Mouse (Mus musculus): Measurements from ENCODE around the gene Gm12169. TPM values are rescaled to one million over a fixed set of nuclear protein-coding genes. Genes with fewer than 3 reads are reported as not detected.

Gene Gm12169
- polyA plus RNA-seq, 1 experiment = not detected

DNA sequence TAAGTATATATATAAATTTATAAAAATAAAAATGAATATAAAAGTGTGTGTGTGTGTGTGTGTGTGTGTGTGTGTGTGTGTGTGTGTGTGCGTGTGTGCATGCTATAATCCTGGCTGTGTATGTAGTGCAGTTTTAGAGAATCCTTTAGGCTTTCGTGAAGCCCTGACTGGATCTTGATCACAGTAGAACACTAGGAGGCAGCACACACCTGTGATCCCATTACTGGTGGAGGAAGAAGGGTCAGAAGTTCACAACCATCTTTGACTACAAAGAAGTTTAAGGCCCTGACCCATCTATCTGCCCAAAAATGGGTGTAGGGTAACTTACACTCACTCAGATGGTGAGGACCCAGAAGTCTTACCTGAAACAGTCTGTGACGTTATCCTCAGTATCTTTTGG is 1.3 kb upstream of the Gm12169 start:
- 74% methylated on average over 3 of the region's 3 CpGs for WGBS
- no peaks in the 10 kb centered on the region for H3K27me3 ChIP-seq (ENCODE audit: control insufficient read depth, insufficient read depth, low read length)
- TF ChIP-seq POLR2A (IDR thresholded peaks at IDR 0.05; ENCODE audit: low read depth, low read length) = no peak
- no peak for TF ChIP-seq CTCF (IDR thresholded peaks at IDR 0.05; ENCODE audit: extremely low read depth, insufficient read length, insufficient replicate concordance, low read depth, low read length)
- H3K4me3 ChIP-seq (ENCODE audit: low read depth, low read length) = no peak overlapping the region
- H3K36me3 ChIP-seq (ENCODE audit: control insufficient read depth, insufficient read depth, low read length) = no peaks in the 10 kb centered on the region
- no peaks in the 10 kb centered on the region for H3K4me1 ChIP-seq (ENCODE audit: control insufficient read depth, insufficient read depth, insufficient read length, low read length)
- no peak overlapping the region for H3K27ac ChIP-seq (ENCODE audit: insufficient read depth, low read depth, low read length)

DNA sequence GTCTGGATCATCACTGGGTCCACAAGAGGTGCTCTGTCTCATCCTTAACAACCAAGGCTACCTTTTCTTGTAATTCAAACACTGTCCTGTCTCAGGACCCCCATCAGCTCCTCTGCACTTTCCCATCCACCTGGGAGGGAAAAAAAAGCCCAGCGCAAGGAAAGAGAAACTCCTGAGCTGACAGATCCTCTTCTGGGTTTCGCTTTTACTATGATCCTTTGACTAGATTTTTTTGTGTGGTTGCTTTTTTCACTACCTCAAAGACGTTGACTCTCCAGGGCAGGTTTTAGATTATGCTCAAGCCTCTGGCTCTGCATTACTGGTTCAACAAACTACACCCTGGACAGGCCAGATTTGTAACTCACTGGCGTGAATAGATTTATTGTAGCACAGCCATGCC is 6.1 kb downstream of the Gm12169 start:
- Histone ChIP-seq H3K36me3 (ENCODE audit: control insufficient read depth, insufficient read depth, low read length) (no peaks in the 10 kb centered on the region), H3K4me1 (ENCODE audit: control insufficient read depth, insufficient read depth, insufficient read length, low read length) (no peaks in the 10 kb centered on the region), H3K27ac (ENCODE audit: insufficient read depth, low read depth, low read length) (no peak overlapping the region), H3K27me3 (ENCODE audit: control insufficient read depth, insufficient read depth, low read length) (no peaks in the 10 kb centered on the region), H3K4me3 (ENCODE audit: low read depth, low read length) (no peak overlapping the region)
- 50% methylated on average over 4 of the region's 4 CpGs for WGBS
- no peak for TF ChIP-seq CTCF (IDR thresholded peaks at IDR 0.05; ENCODE audit: extremely low read depth, insufficient read length, insufficient replicate concordance, low read depth, low read length)

DNA sequence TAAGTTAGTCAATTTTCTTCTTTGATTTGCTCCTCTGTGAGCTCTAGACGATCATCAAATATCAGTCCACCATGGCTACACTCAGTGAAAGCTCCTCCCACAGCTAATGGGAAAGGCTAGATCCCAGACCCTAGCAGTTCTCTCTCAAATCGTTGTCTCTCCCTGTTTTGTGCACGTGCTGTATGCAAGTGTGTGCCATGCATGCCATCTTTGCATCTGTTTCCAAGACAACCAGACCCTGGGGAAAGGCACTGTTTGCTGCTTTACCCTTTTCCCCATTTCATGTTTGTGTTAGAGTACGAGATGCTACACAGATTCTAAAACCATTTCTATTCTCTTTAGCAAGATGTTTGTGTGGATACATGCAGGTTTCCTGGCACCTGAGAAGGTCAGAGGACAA is 13.0 kb downstream of the Gm12169 start:
- TF ChIP-seq POLR2A (IDR thresholded peaks at IDR 0.05; ENCODE audit: low read depth, low read length) = no peak
- TF ChIP-seq CTCF (IDR thresholded peaks at IDR 0.05; ENCODE audit: extremely low read depth, insufficient read length, insufficient replicate concordance, low read depth, low read length) = no peak
- no peak overlapping the region for H3K27ac ChIP-seq (ENCODE audit: insufficient read depth, low read depth, low read length)
- WGBS = 67% methylated on average over 4 of the region's 4 CpGs

DNA sequence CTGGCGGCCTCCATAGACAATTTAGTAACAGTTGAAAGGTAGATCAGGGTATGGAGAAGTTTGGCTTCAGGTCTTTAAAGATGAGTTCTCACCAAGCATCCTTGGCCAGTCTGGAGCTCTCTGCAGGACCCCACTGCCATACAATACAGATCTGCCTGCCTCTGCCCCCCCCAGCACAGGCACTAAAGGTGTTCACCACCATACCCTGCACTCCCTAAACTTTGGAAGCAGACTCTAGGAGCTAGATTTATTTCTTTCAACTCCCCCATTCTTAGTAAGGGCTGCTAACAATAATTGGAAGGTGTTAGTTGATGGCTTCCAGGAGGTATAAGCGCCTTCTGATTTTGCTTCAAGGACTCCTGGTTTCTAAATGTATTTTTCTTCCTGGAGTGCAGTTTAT is 19.5 kb downstream of the Gm12169 start:
- H3K4me3 ChIP-seq (ENCODE audit: low read depth, low read length) = no peak overlapping the region
- H3K27me3 ChIP-seq (ENCODE audit: control insufficient read depth, insufficient read depth, low read length) = no peaks in the 10 kb centered on the region
- H3K36me3 ChIP-seq (ENCODE audit: control insufficient read depth, insufficient read depth, low read length) = no peaks in the 10 kb centered on the region
- H3K27ac ChIP-seq (ENCODE audit: insufficient read depth, low read depth, low read length) = no peak overlapping the region
- no peak for TF ChIP-seq POLR2A (IDR thresholded peaks at IDR 0.05; ENCODE audit: low read depth, low read length)
- no peak for TF ChIP-seq CTCF (IDR thresholded peaks at IDR 0.05; ENCODE audit: extremely low read depth, insufficient read length, insufficient replicate concordance, low read depth, low read length)
- no peaks in the 10 kb centered on the region for H3K4me1 ChIP-seq (ENCODE audit: control insufficient read depth, insufficient read depth, insufficient read length, low read length)
- WGBS = 90% methylated on average over 2 of the region's 2 CpGs

More for the DNA sequence above, 13.0 kb downstream of the Gm12169 start:
- Histone ChIP-seq H3K4me1 (ENCODE audit: control insufficient read depth, insufficient read depth, insufficient read length, low read length) (no peaks in the 10 kb centered on the region), H3K36me3 (ENCODE audit: control insufficient read depth, insufficient read depth, low read length) (no peaks in the 10 kb centered on the region), H3K4me3 (ENCODE audit: low read depth, low read length) (no peak overlapping the region), H3K27me3 (ENCODE audit: control insufficient read depth, insufficient read depth, low read length) (no peaks in the 10 kb centered on the region)

DNA sequence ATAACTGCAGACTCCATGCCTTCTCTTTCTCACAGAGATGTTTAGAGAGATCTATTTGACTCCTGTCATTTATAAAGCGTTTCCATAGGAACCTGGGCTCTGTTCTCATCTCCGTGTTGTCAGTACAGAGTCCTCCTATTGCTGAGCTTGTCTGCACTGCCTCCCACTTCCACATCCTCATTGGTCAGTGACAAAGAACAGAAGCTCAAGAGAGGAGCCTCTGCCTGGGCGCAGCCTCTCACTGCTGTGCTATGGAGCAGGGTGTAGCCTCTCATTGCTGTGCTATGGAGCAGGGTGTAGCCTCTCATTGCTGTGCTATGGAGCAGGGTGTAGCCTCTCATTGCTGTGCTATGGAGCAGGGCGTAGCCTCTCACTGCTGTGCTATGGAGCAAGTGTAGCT is 25.7 kb downstream of the Gm12169 start:
- Histone ChIP-seq H3K36me3 (ENCODE audit: control insufficient read depth, insufficient read depth, low read length) (no peaks in the 10 kb centered on the region), H3K4me1 (ENCODE audit: control insufficient read depth, insufficient read depth, insufficient read length, low read length) (no peaks in the 10 kb centered on the region), H3K27me3 (ENCODE audit: control insufficient read depth, insufficient read depth, low read length) (no peaks in the 10 kb centered on the region), H3K27ac (ENCODE audit: insufficient read depth, low read depth, low read length) (no peak overlapping the region), H3K4me3 (ENCODE audit: low read depth, low read length) (no peak overlapping the region)
- 70% methylated on average over 4 of the region's 4 CpGs for WGBS
- no peak for TF ChIP-seq CTCF (IDR thresholded peaks at IDR 0.05; ENCODE audit: extremely low read depth, insufficient read length, insufficient replicate concordance, low read depth, low read length)
- no peak for TF ChIP-seq POLR2A (IDR thresholded peaks at IDR 0.05; ENCODE audit: low read depth, low read length)

DNA sequence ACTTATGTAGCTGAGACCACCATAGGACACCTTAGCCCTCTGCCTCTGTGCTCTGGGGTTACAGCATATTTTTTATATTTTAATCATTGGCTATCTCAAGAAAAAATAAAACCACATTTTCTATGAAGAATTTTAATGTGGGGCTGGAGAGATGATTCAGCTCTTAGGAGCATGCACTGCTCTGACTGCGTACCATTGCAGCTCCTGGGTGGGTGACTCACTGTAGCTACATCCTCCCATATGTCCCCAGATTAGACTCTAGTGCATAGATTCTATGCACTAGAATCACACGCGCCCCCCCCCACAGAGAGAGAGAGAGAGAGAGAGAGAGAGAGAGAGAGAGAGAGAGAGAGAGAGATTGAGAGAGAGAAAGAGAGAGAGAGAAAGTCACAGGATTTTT is 28.7 kb downstream of the Gm12169 start:
- Histone ChIP-seq H3K27ac (ENCODE audit: insufficient read depth, low read depth, low read length) (no peak overlapping the region), H3K36me3 (ENCODE audit: control insufficient read depth, insufficient read depth, low read length) (no peaks in the 10 kb centered on the region), H3K27me3 (ENCODE audit: control insufficient read depth, insufficient read depth, low read length) (no peaks in the 10 kb centered on the region), H3K4me3 (ENCODE audit: low read depth, low read length) (no peak overlapping the region), H3K4me1 (ENCODE audit: control insufficient read depth, insufficient read depth, insufficient read length, low read length) (no peaks in the 10 kb centered on the region)
- 90% methylated on average over 3 of the region's 3 CpGs for WGBS
- TF ChIP-seq CTCF (IDR thresholded peaks at IDR 0.05; ENCODE audit: extremely low read depth, insufficient read length, insufficient replicate concordance, low read depth, low read length) (no peak), POLR2A (IDR thresholded peaks at IDR 0.05; ENCODE audit: low read depth, low read length) (no peak)

DNA sequence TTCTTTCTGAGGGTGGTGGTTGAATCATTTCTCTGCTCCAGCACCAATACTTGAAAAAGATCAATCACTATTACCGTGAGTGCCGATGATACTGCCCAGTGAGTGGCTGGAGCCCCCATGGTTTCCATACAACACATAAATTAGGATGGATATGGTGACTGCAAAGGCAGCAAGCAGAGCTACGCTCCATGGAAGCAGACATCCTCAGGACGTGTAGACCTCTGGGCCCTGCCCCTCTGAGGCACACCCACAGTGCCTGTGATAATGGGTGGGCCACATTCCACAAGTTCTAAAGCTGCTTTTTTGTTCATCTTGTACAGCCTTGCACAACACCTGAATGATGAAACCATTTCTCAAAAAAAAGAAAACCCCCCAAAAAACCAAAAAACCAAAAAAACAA is 37.1 kb downstream of the Gm12169 start:
- Histone ChIP-seq H3K36me3 (ENCODE audit: control insufficient read depth, insufficient read depth, low read length) (no peaks in the 10 kb centered on the region), H3K4me3 (ENCODE audit: low read depth, low read length) (no peak overlapping the region), H3K27ac (ENCODE audit: insufficient read depth, low read depth, low read length) (no peak overlapping the region), H3K4me1 (ENCODE audit: control insufficient read depth, insufficient read depth, insufficient read length, low read length) (no peaks in the 10 kb centered on the region), H3K27me3 (ENCODE audit: control insufficient read depth, insufficient read depth, low read length) (no peaks in the 10 kb centered on the region)
- TF ChIP-seq POLR2A (IDR thresholded peaks at IDR 0.05; ENCODE audit: low read depth, low read length) (no peak), CTCF (IDR thresholded peaks at IDR 0.05; ENCODE audit: extremely low read depth, insufficient read length, insufficient replicate concordance, low read depth, low read length) (no peak)
- WGBS = 76% methylated on average over 4 of the region's 4 CpGs

DNA sequence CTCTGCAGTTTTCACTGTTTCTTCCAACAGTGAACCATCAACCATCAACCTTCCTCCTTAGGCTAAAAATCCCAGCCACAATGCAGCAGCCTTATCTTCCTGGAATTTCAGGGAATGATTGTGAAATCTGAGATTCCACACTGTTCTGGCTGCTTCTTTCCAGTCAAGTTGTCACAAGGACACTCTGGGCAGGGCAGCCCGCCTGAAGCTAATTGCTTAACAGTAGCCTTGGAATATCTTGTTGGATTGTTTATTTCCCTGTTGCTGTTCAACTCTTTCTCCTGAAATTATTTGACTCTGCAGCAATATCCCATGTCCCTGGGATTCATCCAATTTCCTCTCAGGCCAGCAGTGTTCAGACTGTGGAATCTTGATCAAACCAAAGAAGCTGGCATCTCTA is 40.7 kb downstream of the Gm12169 start:
- 45% methylated on average over 1 of the region's 1 CpGs for WGBS
- TF ChIP-seq CTCF (IDR thresholded peaks at IDR 0.05; ENCODE audit: extremely low read depth, insufficient read length, insufficient replicate concordance, low read depth, low read length) (no peak), POLR2A (IDR thresholded peaks at IDR 0.05; ENCODE audit: low read depth, low read length) (no peak)
- Histone ChIP-seq H3K4me3 (ENCODE audit: low read depth, low read length) (no peak overlapping the region), H3K36me3 (ENCODE audit: control insufficient read depth, insufficient read depth, low read length) (no peaks in the 10 kb centered on the region), H3K27me3 (ENCODE audit: control insufficient read depth, insufficient read depth, low read length) (no peaks in the 10 kb centered on the region), H3K4me1 (ENCODE audit: control insufficient read depth, insufficient read depth, insufficient read length, low read length) (no peaks in the 10 kb centered on the region), H3K27ac (ENCODE audit: insufficient read depth, low read depth, low read length) (no peak overlapping the region)

Data from small intestine, adult 2 months (tissue).